20 mouse cellular contexts compared by ENCODE assay signal in genomic region chr1:24316961-24317589, GRCm38 (mm10).
"Had no signal": no experiment of that assay in that cellular context is flagged by ENCODE, and none has a peak within 500 bp of the region (broad histone marks: within the 10 kb centered on the region; RNA-seq: fewer than 3 reads in every experiment).

No protein-coding gene starts in this region.

- H3K27ac ChIP-seq: liver, embryonic 13.5 days; liver, embryonic 15.5 days; lung, embryonic 15.5 days; macrophage; midbrain, embryonic 13.5 days had no signal

- H3K9me3 ChIP-seq: lung, embryonic 15.5 days; midbrain, embryonic 13.5 days had no signal

- H3K9ac ChIP-seq: liver, embryonic 13.5 days; liver, embryonic 15.5 days; liver, postnatal 0 days; lung, embryonic 15.5 days; midbrain, embryonic 13.5 days had no signal

- ATAC-seq: liver, postnatal 0 days; lung, postnatal 0 days; midbrain, embryonic 13.5 days had no signal

- H3K27me3 ChIP-seq: liver, embryonic 13.5 days; liver, embryonic 15.5 days; lung, embryonic 15.5 days; megakaryocyte, embryonic 14.5 days; midbrain, embryonic 13.5 days had no signal

- H3K4me2 ChIP-seq: liver, embryonic 13.5 days; liver, embryonic 15.5 days; lung, embryonic 15.5 days; midbrain, embryonic 11.5 days; midbrain, embryonic 13.5 days had no signal

- H3K4me1 ChIP-seq: liver, embryonic 13.5 days; liver, embryonic 15.5 days; lung, embryonic 15.5 days; megakaryocyte, embryonic 14.5 days; midbrain, embryonic 13.5 days had no signal

- H3K36me3 ChIP-seq: liver, embryonic 13.5 days; liver, embryonic 15.5 days; lung, embryonic 15.5 days; midbrain, embryonic 13.5 days had no signal

- DNase-seq: liver, embryonic 13.5 days; liver, postnatal 0 days; lung, adult 2 months; lung, postnatal 14 days; lung, postnatal 36 days; retina, postnatal 1 day; right cerebral cortex, adult 18-20 months; right cerebral cortex, postnatal 25 days; right cerebral cortex, postnatal 4 days; spleen, adult 18-20 months; thymus, adult 18-20 months; thymus, postnatal 14 days; thymus, postnatal 36 days had no signal

- H3K4me3 ChIP-seq: liver, embryonic 13.5 days; liver, embryonic 15.5 days; lung, embryonic 15.5 days; megakaryocyte, embryonic 14.5 days; midbrain, embryonic 13.5 days had no signal
